Mouse (Mus musculus): ENCODE data around the gene Melk.

Gene Melk

DNA sequence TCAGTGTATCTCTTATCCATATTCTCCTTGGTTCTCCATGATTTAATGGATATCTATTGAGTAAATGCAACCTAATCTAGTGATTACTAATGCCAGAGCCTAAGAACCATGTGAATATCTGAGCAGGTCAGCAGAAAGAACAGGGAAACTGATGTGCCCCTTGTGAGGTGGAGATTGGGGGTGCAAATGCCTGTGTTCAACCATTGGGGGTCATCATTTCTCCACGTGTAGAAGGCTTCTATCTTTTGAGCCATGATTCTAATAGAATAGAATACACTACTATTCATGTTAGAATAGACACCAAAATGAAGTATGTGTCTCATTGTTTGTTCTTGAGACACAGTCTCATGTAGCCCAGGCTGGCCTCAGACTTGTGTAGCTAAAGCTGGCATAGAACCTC, 27.3 kb downstream of the Melk start:
- DNase-seq (ENCODE audit: extremely low spot score): no peak

DNA sequence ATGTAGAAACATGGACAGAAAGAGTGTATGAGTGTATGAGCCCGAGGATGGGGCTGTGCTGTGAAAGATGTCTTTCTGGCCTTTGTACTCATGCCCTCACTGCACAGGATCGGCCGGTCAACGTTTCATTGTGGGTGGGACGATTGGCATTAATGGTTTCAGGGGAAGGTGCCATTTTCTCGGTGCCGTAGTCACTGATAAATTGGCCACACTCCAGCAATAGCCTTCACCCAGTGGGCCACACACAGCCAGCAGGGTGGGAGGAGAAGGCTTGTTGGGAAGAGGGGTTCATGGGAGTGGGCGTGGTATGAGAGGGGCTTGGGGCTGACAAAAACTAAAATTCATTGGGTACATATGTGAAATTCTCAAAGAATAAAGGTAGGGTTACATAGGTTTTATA, 34.3 kb downstream of the Melk start:
- no peak for DNase-seq (ENCODE audit: extremely low spot score)

DNA sequence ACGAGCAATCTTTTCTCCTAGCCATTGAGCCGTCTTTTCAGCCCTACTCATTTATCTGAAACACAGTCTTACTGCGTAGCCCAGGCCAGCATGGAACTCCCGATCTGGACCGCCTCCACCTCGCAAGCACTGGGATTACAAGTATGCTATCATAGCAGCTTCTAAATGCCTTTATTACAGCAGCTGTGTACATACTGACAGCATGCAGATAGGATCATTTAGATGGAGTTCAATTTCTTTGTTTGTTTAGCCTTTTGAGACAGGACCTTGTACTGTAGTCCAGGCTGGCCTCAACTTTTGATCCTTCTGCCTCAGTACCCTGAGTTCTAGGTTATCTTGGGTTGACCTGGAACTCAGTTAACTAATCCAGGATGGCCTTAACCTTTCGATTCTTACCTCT, 61.0 kb downstream of the Melk start:
- DNase-seq (ENCODE audit: extremely low spot score): no peak

DNA sequence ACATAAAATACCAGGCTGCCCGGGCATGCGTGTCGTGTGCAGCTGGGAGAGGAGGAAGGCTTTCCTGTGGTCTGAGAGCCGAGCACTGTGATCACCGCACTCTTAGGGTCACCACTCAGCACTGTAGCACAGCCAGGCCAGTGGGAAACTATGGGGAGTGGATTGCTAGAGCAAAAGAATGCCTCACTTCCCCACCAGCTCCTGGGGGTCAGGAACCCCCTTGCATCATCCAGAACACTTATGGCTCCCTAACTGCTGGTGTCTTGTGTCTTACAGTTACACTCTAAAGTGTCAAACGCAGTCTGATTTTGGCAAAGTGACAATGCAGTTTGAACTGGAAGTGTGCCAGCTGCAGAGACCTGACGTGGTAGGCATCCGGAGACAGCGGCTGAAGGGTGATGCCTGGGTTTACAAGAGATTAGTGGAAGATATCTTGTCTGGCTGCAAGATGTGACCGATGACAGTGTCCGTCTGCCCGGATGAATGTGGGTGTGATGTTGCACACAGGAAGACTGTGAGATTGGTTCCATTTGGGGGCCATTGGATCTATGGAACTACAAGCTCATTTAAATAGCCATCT, 62.8 kb downstream of the Melk start:
- no peak for DNase-seq (ENCODE audit: extremely low spot score)

DNA sequence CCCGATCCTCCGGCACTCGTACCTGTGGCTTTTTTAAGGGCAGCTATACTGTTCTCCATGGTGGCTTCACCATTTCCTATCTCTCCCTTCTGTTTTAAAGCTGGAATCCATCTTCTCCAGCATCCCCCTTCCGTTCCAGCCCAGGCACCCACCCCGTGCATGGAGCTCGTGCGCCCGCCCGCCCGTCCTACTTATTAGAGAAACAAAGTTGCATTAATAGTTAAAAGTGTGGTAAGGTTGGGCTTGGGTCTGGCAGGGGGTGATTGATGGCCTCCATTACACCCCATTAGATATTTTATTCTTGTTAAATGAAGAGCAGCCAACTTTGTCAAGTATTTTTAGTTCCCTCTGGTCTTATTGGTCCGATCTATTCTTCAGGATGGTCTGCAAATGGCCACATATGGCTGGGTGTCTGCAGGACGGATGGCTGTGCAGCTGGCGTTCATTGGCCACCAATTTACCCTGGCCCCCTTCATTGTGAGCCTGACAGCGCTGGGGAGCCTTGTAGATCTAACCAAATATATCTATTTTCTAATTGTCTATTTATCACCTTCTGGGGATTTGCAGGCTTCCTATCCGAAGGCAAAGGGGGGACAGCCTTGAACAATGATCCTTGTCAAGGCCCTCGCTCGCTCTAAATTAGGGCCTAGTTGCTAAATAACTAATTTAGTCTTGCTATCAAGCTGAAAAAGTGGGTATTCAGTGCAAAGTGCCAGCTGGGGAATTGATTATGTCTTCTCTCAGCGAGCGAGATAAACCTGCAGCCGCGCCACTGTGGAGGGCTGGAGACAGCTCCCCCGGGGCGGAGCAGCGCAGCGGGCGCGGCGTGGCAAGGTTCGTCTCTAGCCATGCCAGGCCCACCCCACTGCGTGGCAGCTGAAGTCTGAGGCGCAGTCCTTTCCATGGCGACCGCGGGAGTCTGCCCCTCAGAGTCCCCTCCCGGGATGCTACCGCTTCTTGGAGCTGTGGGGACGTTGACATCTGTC, 91.8 kb downstream of the Melk start:
- no peak for DNase-seq (ENCODE audit: extremely low spot score)

DNA sequence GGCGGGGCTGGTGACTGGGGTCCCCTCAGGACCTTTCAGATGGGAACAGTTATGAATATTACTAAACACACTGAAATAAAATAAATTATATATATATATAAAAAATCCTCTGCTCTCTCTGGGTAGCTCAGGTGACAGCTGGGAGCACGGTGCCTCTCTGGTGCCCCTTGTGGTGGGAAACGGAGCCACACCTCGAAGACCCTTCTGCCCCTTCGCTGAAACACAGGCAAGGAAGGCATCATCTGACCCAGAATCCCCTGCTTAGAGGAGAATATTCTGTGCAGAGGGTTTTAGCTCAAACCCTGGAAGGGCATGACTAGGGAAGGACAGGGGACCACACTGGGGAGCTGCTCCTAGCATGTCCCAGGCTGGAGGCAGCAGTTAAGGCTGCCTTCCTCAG, 101.9 kb downstream of the Melk start:
- DNase-seq (ENCODE audit: extremely low spot score): peak; percentile 69

DNA sequence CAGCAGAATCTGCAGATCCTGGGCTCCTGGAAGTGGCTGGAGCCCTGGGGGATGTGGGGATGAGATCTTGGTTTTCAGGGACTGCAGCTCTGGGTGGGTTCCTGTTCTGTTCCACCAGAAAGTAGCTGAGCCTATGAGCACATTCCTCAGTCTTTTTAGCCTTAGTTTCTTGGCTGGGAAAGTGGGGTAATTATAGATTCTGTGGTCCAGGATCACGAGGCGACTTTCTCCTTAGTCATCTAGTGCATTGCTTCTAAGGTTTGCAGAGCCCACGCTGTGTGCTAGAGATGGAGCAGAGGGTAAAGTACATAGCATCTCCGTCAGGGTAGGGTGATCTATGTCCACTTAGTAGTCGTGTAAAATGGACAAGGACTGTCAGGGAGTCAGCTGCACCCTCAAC, 103.8 kb downstream of the Melk start:
- DNase-seq (ENCODE audit: extremely low spot score): no peak
